Mouse (Mus musculus): ENCODE results near the gene Amn1.
"Not testable (repeated sequence)": the region's sequence is repeated elsewhere in the genome, so short reads cannot be mapped to it uniquely, and the experiment has no call there.

Gene Amn1

GRCm38 (mm10) chr6:149188041-149188924 is at the start of gene Amn1:
Gene Amn1 (minus strand): TSS chr6:149188712.
- peak; percentile 97 for DNase-seq

GRCm38 (mm10) chr6:149236807-149237206 is 48.3 kb upstream of the Amn1 start:
- DNase-seq, result no peak

GRCm38 (mm10) chr6:149233918-149234317 is 45.4 kb upstream of the Amn1 start:
- no peak for DNase-seq

- no peak for DNase-seq
Measured at GRCm38 (mm10) chr6:149224751-149225150, 36.2 kb upstream of the Amn1 start.

- DNase-seq, result no peak
Measured at GRCm38 (mm10) chr6:149221296-149221695, 32.8 kb upstream of the Amn1 start.

- DNase-seq, result no peak
Measured at GRCm38 (mm10) chr6:149198572-149198971, 10.1 kb upstream of the Amn1 start.

GRCm38 (mm10) chr6:149197116-149197515 is 8.6 kb upstream of the Amn1 start:
- DNase-seq, result no peak

- DNase-seq, result no peak
Measured at GRCm38 (mm10) chr6:149193276-149193905, 4.9 kb upstream of the Amn1 start.

- DNase-seq, result not testable (repeated sequence)
Measured at GRCm38 (mm10) chr6:149191951-149192350, 3.4 kb upstream of the Amn1 start.

GRCm38 (mm10) chr6:149189340-149189922 is 919 bp upstream of the Amn1 start:
- peak; percentile 46 for DNase-seq

GRCm38 (mm10) chr6:149188925-149189257 is 379 bp upstream of the Amn1 start:
- no peak for DNase-seq

GRCm38 (mm10) chr6:149187371-149187770 is 1.1 kb downstream of the Amn1 start:
- peak; percentile 8 for DNase-seq

- no peak for DNase-seq
Measured at GRCm38 (mm10) chr6:149184007-149184406, 4.5 kb downstream of the Amn1 start.

GRCm38 (mm10) chr6:149179064-149179463 is 9.4 kb downstream of the Amn1 start:
- DNase-seq, result no peak

- peak; percentile 60 for DNase-seq
Measured at GRCm38 (mm10) chr6:149174932-149175570, 13.5 kb downstream of the Amn1 start.

GRCm38 (mm10) chr6:149173831-149174625 is 14.5 kb downstream of the Amn1 start:
- peak; percentile 14 for DNase-seq

GRCm38 (mm10) chr6:149169965-149170364 is 18.5 kb downstream of the Amn1 start:
- DNase-seq, result not testable (repeated sequence)

- no peak for DNase-seq
Measured at GRCm38 (mm10) chr6:149168436-149168835, 20.1 kb downstream of the Amn1 start.

GRCm38 (mm10) chr6:149167672-149168071 is 20.8 kb downstream of the Amn1 start:
- no peak for DNase-seq

- not testable (repeated sequence) for DNase-seq
Measured at GRCm38 (mm10) chr6:149167038-149167437, 21.5 kb downstream of the Amn1 start.

- DNase-seq, result no peak
Measured at GRCm38 (mm10) chr6:149155031-149155841, 33.3 kb downstream of the Amn1 start.

Measured in cerebellum, adult 9-10 months (tissue).